Mouse (Mus musculus) midbrain, postnatal 0 days (tissue): ENCODE measurements around the gene Tekt4. TPM values are rescaled to one million over a fixed set of nuclear protein-coding genes. Genes with fewer than 3 reads are reported as not detected.

ENCODE experiments used
- ATAC-seq: fragments of 200-750 bp; cut with Nextera tagmentation; 2 replicates; pipeline ENCODE4 v1.8.0; 2017; ENCODE audit warnings: moderate number of reproducible peaks, mild to moderate bottlenecking, moderate TSS enrichment, moderate library complexity; ENCODE audit not compliant: low FRiP score
- DNase-seq: peaks from one replicate; pipeline ENCODE4 v3.0.0-alpha.2; 2015; ENCODE audit warnings: low spot score
- H3K27ac ChIP-seq: fragments of 300-500 bp; sonication (generic); 2 replicates; pipeline ENCODE4 v1.5.1; 2014; ENCODE audit warnings: low read depth, mild to moderate bottlenecking, low read length, mixed read lengths
- H3K27me3 ChIP-seq: fragments of 300-500 bp; sonication (generic); 2 replicates; pipeline ENCODE4 v1.6.1; 2014; ENCODE audit warnings: low read length, control low read depth, mixed read lengths; ENCODE audit not compliant: insufficient read depth
- H3K36me3 ChIP-seq: fragments of 300-500 bp; sonication (generic); 2 replicates; pipeline ENCODE4 v1.6.1; 2014; ENCODE audit warnings: low read length, control low read depth, mixed read lengths; ENCODE audit not compliant: insufficient read depth
- H3K4me1 ChIP-seq: fragments of 300-500 bp; sonication (generic); 2 replicates; pipeline ENCODE4 v1.6.1; 2014; ENCODE audit warnings: mild to moderate bottlenecking, control low read depth, antibody characterized with exemption, low read length, mixed read lengths; ENCODE audit not compliant: insufficient read depth
- H3K4me2 ChIP-seq: fragments of 300-500 bp; sonication (generic); 2 replicates; pipeline ENCODE4 v1.6.1; 2014; ENCODE audit warnings: low read depth, mild to moderate bottlenecking, low read length, mixed read lengths; ENCODE audit not compliant: poor library complexity, severe bottlenecking
- H3K4me3 ChIP-seq: fragments of 300-500 bp; sonication (generic); 2 replicates; pipeline ENCODE4 v1.5.1; 2014; ENCODE audit warnings: low read depth, mild to moderate bottlenecking, low read length, moderate library complexity
- H3K9ac ChIP-seq: fragments of 300-500 bp; sonication (generic); replicated peaks from 2 replicates; pipeline ENCODE4 v1.6.1; 2014; ENCODE audit warnings: mild to moderate bottlenecking, low read length, moderate library complexity, mixed read lengths; ENCODE audit not compliant: poor library complexity, severe bottlenecking
- H3K9me3 ChIP-seq: fragments of 300-500 bp; sonication (generic); 2 replicates; pipeline ENCODE4 v1.6.1; 2016; ENCODE audit warnings: low read length, control low read depth
- CTCF ChIP-seq: IDR thresholded peaks from 2 replicates; pipeline ENCODE4 v1.5.1; 2016; ENCODE audit warnings: antibody characterized with exemption, mild to moderate bottlenecking
- WGBS: fragments of 180-500 bp; shearing (Covaris S2); extraction: QIAGEN DNeasy Blood & Tissue Kit; methylation state at CpG from one replicate; pipeline ENCODE4 v1.1.7; 2014; 5-methylcytosine and 5-hydroxymethylcytosine counted together
- polyA plus RNA-seq: library from polyadenylated mRNA; unstranded; fragments of >200 nt; fragmentation: Nextera tagmentation; extraction: Ambion mirVana; gene quantifications from 2 replicates; pipeline ENCODE4 v1.2.1, GENCODE M21; 2015
- total RNA-seq: library from RNA; depleted of rRNA; stranded (reverse); fragments of >200 nt; gene quantifications from 2 replicates; pipeline ENCODE4 v1.2.3, GENCODE M21; 2014

The Tekt4 gene
- total and polyA plus RNA-seq, 2 experiments from 2014 or later: 2.3 to 5.2 TPM

DNA sequence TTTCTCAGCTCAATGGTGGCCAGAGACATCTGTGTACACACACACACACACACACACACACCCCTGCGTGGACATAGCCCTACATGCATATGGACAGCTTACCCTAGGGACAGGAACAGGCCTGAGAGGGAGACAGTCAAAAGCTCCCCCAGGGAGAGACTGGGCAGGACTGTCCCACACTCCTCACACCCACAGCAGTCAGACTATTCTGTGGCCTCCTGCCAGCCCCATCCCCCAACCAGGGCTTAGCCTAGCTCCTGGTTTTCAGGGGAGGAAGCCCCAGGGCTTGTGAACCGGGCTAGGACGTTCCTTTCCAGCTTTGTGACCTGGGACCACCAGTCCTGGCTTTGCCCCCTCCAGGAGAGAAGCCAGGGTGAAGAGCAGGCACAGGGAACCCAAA lies 38.2 kb upstream of the Tekt4 start:
- H3K4me1 ChIP-seq: peaks cover 24% of the 10 kb centered on the region

DNA sequence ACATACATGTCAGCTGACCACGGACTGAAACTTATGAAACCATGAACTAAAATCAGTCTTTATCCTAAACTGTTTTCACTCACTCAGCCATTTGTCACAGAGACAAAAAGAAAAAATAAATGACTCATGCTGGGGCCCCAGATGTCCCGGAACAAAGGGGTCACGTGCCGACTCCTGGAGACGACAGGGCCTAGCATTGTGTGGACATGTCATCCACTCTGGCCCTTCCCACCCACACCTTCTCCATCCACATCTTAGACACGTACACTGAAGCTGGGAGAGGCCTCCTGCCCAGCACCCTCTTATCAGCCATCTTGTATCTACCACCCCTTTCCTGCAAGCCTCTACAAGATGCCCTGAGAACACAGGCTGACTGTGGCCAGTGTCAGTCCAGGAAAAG lies 36.4 kb upstream of the Tekt4 start:
- H3K4me3 ChIP-seq: no peak overlapping the region
- ATAC-seq (no peak), DNase-seq (no peak)
- WGBS: 62% methylated on average over 6 of the region's 6 CpGs
- H3K27me3 ChIP-seq: no peaks in the 10 kb centered on the region
- H3K4me2 ChIP-seq: no peak overlapping the region
- TF ChIP-seq CTCF: no peak
- H3K9ac ChIP-seq: no peak overlapping the region
- peak overlapping the region; percentile 77; the same call in 1 of the 2 replicates for H3K27ac ChIP-seq
- 0 out of 2 replicates have a peak, but pooled peaks cover under 1% of the 10 kb centered on the region for H3K36me3 ChIP-seq
- no peaks in the 10 kb centered on the region for H3K9me3 ChIP-seq
- H3K4me1 ChIP-seq: peaks cover 24% of the 10 kb centered on the region

More for the DNA sequence above, 38.2 kb upstream of the Tekt4 start:
- DNase-seq (no peak), ATAC-seq (0 out of 2 replicates have a peak, but pooled peaks have one; percentile 31)
- TF ChIP-seq CTCF: no peak
- 18% methylated on average over 3 of the region's 3 CpGs for WGBS
- Histone ChIP-seq H3K27me3 (no peaks in the 10 kb centered on the region), H3K9ac (no peak overlapping the region), H3K9me3 (no peaks in the 10 kb centered on the region), H3K27ac (no peak overlapping the region), H3K36me3 (no peaks in the 10 kb centered on the region), H3K4me2 (no peak overlapping the region), H3K4me3 (no peak overlapping the region)

DNA sequence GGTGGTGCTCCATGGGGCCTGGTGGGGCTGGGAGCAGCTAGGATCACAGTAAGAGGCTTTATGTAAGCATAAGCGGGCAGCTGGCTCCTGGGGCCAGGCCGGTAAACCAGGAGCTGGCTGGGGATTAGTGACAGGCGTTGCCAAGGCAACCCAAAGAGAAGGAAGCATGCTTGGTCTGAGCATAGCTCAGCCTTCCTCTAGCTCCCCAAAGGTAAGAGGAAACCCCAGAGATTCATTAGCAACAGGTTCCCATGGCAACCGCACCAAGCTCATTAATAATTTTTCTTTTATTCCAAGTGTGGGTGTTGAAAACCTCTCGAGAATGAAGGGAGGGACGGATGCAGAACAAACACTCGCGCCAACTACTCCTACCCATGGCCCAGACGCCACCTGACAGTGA lies 35.5 kb upstream of the Tekt4 start:
- H3K9ac ChIP-seq: no peak overlapping the region
- peak overlapping the region; percentile 77 for H3K27ac ChIP-seq
- H3K27me3 ChIP-seq: no peaks in the 10 kb centered on the region
- 0 out of 2 replicates have a peak, but pooled peaks cover 8% of the 10 kb centered on the region for H3K36me3 ChIP-seq
- peak; percentile 71 for DNase-seq
- WGBS: 15% methylated on average over 9 of the region's 9 CpGs
- peak overlapping the region; percentile 20; the same call in 1 of the 2 replicates for H3K4me2 ChIP-seq
- no peak for TF ChIP-seq CTCF
- ATAC-seq: 0 out of 2 replicates have a peak, but pooled peaks have one; percentile 25
- peaks cover 24% of the 10 kb centered on the region for H3K4me1 ChIP-seq
- H3K4me3 ChIP-seq: no peak overlapping the region
- H3K9me3 ChIP-seq: no peaks in the 10 kb centered on the region

DNA sequence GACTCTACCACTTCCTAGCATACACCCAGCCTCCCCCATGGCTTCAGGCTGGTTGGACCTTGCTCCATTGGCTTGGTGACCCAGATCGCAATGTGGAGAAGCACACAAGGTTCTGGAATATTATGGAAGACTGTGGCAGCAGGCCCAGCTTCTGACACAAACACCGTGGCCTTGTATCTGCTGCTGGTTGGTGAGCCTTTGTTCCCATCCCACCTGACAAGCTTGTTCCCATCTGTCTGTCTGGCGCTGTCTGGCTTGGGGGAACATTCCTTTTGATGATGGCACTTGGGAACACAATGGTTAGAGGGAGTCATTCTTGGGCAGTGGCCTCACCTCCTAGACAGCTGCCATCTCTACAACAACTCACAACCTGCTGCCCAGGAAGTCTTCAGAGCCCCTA lies 33.4 kb upstream of the Tekt4 start:
- no peak overlapping the region for H3K27ac ChIP-seq
- 89% methylated on average over 3 of the region's 3 CpGs for WGBS
- H3K9me3 ChIP-seq: no peaks in the 10 kb centered on the region
- ATAC-seq (no peak), DNase-seq (no peak)
- 0 out of 2 replicates have a peak, but pooled peaks cover 8% of the 10 kb centered on the region for H3K36me3 ChIP-seq
- no peak for TF ChIP-seq CTCF
- H3K27me3 ChIP-seq: no peaks in the 10 kb centered on the region
- H3K9ac ChIP-seq: 0 out of 2 replicates have a peak overlapping the region, but pooled peaks have one; percentile 8
- no peak overlapping the region for H3K4me3 ChIP-seq
- H3K4me2 ChIP-seq: no peak overlapping the region
- H3K4me1 ChIP-seq: peaks cover 19% of the 10 kb centered on the region

DNA sequence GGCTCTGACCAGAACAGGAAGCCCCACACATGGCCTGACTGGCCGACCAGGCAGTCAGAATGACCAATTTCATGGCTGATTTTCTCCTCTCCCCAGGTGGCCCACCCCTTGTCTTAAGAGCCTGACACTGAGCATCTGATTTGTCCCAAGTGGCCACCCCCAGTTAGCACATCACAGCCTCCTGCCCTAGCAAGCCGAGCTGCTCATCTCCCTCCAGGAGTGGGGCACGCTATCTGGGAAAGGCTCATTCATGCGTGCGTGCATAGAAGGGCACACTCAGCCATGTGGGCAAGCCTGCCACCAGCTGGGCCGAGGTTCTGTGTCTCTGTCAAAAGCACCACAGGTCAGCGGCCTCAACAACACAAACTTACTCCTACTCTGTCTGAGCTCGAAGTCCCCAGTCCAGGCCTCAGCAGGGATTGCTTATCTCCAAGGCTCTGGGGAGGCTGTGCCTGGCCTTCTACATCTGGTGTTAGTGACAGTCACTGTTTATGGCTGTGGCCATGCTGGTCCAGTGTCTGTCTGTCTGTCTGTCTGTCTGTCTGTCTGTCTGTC lies 29.8 kb upstream of the Tekt4 start:
- H3K9ac ChIP-seq: no peak overlapping the region
- peaks cover 20% of the 10 kb centered on the region; the same call in 1 of the 2 replicates for H3K36me3 ChIP-seq
- H3K27me3 ChIP-seq: no peaks in the 10 kb centered on the region
- no peak overlapping the region for H3K27ac ChIP-seq
- H3K9me3 ChIP-seq: no peaks in the 10 kb centered on the region
- H3K4me1 ChIP-seq: peaks cover 14% of the 10 kb centered on the region; the same call in 1 of the 2 replicates
- DNase-seq (no peak), ATAC-seq (no peak)
- 36% methylated on average over 8 of the region's 8 CpGs for WGBS
- TF ChIP-seq CTCF: no peak
- H3K4me2 ChIP-seq: no peak overlapping the region
- no peak overlapping the region for H3K4me3 ChIP-seq

DNA sequence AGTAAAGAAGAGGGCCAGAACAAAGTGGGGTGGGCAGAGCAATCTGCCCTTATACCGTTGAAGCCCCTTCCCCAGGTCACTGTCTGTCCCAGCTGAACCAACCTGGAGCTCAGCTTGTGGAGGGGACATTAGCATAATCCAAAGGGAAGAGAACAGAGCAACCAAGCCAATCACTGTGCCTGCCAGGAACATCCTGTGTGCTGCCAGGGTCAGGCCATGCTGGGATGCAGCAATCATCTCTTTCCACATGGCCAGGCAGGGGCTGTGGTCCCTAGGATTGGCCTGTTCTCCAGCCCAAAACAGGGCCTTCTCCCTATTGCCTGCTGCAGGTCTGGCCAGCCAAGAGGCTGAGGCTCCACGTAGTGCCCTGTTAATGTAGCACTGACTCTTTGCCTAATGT lies 28.4 kb upstream of the Tekt4 start:
- Histone ChIP-seq H3K9me3 (no peaks in the 10 kb centered on the region), H3K4me3 (no peak overlapping the region), H3K4me1 (peaks cover 21% of the 10 kb centered on the region; the same call in 1 of the 2 replicates), H3K27ac (no peak overlapping the region), H3K27me3 (no peaks in the 10 kb centered on the region), H3K36me3 (peaks cover 20% of the 10 kb centered on the region; the same call in 1 of the 2 replicates), H3K4me2 (no peak overlapping the region), H3K9ac (no peak overlapping the region; the same call in 1 of the 2 replicates)
- 60% methylated on average over 2 of the region's 2 CpGs for WGBS
- DNase-seq (no peak), ATAC-seq (no peak)
- TF ChIP-seq CTCF: no peak
